Mouse (Mus musculus): Measurements from ENCODE around the gene Aoc1.
A peak's percentile ranks its signal among the peaks of the same experiment; 100 is the strongest.

Aoc1 gene

DNA sequence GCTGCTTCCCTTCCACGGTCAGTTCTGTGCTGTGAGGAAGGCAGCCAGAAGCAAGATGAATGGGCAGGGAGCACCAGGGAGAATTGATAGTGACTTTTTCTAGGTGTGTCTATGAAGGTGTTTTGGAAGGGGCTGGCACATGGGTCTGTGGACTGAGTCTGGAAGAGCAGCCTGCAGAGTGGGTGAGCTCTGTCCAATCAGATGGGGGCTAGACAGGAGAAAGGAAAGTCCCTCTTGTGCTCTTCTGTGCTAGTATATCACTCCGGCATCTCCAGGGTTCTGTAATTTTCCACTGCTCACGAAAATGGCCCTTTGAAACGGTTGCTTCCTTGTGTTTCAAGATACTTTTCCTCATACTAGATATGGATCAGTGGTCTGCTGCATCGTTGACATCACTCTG lies at the start of gene Aoc1:
Gene Aoc1, plus strand, starts transcription at position 301 of the 400 bp plus-strand sequence.
- no peak for DNase-seq (ENCODE audit: low spot score in 2 of 2)

DNA sequence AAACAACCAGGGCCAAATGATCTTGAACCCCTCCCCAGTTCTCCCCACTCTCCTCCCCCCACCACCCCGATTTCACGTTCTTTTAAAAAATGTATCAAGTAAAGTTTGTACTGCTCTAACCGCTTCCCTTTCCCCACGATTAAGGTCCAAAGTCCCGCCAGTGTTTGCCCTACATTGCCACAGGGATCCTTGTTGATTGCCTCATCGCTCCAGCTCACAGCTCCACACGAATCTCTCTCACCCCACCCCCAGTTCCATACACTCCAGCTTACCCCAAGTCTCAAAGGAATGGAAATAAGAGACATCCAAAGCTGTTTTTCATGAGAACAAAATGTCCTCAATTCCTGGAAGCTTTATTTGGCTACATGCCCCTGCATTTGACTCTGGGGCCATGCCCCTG lies 47.7 kb upstream of the Aoc1 start:
- no peak for DNase-seq (ENCODE audit: low spot score in 2 of 2)

DNA sequence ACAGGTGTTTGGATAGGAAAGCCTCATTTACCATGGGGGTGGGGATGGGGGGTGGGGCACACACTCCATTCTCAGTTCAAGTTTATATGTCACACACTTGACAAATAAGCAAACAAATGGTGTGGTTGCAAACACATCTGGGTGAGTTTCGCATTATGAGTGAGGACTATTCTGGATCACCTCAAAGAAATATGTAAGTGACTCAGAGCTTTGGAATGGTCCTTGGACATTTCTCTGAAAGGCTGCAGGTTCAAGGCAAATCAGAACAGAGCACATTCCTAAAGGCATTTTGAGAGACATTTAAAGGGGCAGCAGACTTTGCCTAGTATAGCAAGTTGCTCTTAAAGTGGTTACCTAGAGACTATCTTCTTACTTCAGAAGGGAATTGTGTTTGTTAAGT lies 43.7 kb upstream of the Aoc1 start:
- DNase-seq (ENCODE audit: low spot score in 2 of 2): no peak

DNA sequence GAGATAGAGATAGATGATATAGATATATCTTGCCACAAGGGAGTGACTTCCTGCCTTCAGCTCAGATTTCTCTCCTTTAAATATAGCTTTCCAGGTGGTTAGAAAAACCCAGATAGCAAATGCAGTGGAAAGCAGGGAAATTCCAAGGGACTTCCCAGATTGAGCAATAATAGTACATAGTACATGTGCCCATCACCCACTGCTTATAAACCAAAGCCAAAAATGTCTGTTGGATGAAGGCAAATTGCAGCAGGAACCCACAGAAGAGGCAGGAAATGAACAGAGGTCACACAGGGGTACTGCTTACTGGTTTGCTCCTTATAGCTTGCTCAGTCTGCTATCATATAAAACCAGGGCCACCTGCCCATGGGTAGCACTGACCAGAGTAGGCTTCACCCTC lies 43.0 kb upstream of the Aoc1 start:
- no peak for DNase-seq (ENCODE audit: low spot score in 2 of 2)

DNA sequence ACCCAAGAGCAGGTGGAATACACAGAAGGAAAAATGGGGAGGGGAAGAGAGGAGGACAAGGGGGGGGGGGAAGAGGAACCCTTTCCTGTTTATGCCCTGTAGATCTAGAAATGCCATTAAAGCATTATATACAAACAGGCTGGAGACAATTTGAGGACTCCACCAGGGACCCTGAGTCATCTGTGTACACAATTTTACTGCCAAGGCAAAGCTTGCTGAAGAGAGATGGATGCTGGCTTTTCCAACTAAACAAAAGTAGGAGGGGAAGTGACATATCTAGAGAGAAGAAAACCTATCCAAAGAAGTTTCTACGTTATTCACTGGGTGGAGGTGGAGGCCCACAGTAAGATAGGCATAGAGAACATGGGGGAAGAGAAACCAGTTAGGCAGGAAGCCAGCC lies 42.5 kb upstream of the Aoc1 start:
- DNase-seq (ENCODE audit: low spot score in 2 of 2): no peak

DNA sequence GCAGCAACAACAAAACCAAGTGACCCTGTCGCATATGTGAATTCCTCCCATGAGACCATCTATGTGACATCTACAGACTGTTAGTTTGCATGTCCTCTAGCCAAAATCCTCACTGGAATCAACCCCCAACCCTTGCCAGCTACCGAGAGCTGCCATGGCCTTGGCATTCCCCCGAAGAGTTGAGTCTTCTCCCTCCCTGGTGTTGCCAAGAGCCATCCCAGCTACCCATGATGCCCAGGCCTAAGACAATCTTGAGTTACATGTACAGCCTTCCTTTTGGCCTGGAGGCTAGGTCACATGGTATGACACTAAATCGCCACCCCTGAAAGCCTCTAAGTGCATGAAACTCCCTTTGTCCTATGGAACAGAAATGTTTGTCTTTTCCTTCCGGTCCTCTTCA lies 41.6 kb upstream of the Aoc1 start:
- no peak for DNase-seq (ENCODE audit: low spot score in 2 of 2)

DNA sequence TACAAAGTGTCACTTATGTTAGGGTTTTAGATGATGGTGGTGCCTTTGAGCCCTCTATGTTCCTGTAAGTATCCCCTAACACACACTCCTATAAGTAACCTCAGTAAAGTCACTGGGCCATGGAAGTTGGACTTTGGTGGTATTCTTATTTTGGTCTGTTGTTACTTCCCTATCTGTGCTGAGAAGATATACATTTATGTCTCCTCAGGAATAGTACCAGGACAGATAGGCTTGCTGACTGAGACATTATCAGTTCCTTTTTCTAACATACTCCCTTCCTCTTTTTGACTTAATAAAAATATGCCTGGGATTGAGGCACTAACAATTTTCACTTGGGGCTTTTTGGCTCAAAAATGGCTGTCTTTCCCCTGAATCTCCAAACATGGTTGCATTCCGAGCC lies 40.3 kb upstream of the Aoc1 start:
- no peak for DNase-seq (ENCODE audit: low spot score in 2 of 2)

DNA sequence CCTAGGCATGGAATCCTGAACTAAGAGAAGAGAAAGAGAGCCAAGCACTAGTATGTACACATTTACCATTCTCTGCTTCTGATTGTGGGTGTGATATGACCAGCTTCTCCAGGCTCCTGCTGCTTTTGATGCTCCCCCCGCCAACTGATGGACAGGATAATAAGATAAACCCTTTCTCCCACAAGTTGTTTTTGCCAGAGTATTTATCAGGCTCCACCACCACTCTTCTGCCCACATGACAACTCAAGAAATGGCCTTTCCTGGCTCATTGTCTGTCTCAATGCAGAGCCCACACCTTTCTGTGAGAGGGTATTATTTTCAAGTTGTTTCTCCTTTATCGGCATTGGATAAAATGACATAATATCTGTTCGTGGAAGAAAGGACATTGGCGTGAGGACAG lies 39.2 kb upstream of the Aoc1 start:
- no peak for DNase-seq (ENCODE audit: low spot score in 2 of 2)

DNA sequence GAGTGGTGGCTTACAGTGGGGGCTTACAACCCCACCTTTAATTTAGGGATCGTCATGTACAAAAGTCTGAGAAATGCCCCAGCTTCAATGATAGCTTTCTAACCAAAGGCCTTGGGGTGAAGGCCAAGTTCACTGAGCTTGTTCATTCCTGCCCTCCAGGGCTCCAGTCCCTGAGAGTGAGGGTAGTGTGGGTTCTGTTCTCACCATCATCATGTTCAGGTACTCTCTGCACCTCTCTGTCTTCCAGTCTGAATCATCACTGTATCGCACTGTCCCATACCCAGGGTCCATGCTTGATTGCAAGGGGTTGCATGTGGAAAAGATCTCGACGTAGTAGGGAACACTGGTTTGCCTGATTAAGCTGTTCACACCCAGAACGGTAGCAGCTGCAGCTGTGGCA lies 37.5 kb upstream of the Aoc1 start:
- DNase-seq (ENCODE audit: low spot score in 2 of 2): no peak

DNA sequence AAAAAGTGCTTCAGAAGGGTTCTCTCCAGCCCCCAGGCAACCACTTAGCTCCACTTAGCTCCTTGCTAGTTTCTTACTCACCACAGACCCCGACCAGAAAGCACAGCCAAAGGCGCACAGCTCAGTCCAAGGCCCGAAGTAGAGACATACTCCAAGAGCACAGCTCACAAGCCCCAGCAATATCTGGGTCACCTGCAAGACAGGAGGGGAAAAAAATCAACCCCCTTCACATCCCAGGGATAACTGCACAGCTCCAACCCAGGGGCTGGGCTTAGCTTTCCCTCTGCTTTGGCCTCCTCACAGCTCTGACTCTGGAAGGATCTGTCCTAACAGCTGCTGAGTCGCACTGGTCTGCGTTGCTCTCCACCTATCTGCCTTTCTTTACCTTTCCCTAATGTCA lies 36.5 kb upstream of the Aoc1 start:
- DNase-seq (ENCODE audit: low spot score in 2 of 2): no peak

DNA sequence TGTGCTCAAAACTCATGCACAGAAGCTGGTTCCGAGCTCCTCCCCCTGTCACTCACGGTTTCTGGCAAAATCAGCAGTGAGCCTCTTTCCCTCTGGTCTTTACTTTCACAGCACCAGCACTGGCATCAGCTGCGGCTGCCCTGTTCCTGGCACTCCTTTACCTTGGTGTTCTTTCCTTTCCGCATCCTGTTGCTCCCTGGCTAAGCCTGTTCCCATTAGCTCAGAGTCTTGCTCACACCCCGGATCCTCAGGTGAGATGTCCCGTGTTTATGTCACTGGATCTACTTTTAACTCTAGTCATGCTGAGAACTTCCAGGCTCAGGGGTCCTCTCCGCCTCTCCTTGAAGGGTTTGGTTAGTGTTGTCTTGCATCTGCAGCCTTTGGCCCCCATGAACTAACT lies 35.2 kb upstream of the Aoc1 start:
- no peak for DNase-seq (ENCODE audit: low spot score in 2 of 2)

DNA sequence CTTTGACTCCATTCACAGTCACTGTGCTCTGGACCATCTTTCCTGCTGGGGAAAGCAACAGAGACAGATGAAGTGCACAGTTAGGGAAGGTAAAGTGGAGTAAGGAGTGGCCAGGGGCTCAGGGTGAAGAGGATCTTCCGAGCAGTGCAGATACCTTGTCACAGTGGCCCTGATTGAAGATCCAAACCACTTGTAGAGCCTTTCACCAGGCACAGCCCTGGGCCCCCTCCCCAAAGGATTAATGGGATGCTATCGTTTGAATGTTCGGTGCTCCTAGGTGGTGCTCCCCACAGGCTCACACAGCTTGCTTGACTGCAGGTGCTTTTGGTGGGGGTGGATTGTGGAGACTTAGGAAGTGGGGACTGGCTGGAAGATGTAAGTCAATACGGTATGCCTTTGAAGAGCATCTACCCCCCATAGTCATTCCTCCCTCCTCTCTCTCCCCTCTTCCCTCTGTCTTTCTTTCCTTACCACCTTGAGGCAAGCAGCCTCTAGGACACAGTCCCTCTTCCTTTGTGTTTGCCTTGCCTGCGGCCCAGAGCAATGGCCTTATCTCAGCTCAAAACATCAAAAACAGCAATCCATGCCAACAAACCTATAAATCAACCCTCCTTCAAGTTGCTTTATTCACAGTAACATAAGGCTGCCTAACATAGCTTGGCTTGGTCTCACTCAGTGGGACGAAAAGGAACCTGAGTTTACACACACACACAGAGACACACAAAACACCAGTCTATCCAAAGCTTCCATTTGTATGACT lies 34.2 kb upstream of the Aoc1 start:
- no peak for DNase-seq (ENCODE audit: low spot score in 2 of 2)

DNA sequence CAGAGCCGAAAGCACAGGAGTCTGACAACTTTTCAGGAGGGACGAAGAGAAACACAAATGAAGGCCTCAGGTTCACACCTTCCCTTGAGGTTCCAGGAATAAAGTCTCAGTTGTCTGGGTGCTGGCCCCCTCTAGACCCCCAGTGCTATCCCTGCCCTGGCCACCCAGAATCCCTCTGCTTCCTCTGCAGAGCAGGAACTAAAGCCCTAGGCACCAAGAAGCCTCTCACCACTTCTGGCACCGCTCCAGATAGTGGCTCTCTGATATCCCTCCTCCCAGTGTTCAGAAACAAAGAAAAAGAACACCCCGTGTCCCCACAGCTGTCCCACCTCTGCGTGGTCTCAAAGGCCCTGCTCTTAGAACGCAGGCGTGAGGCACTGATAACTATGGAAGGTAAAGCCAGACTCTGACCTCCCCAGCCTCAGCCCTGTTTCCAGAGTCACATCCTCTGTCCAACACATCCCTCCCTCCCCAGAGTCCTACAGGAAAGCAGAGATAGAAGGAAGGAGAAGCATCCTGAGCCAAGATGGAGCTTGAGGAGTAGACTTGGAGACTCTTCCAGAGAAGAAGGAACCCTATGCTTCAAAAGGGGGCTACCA lies 32.2 kb upstream of the Aoc1 start, which contains the start of gene Tmem176a:
Gene Tmem176a, plus strand, starts transcription at position 549 of the 599 bp plus-strand sequence.
- DNase-seq (ENCODE audit: low spot score in 2 of 2): no peak

DNA sequence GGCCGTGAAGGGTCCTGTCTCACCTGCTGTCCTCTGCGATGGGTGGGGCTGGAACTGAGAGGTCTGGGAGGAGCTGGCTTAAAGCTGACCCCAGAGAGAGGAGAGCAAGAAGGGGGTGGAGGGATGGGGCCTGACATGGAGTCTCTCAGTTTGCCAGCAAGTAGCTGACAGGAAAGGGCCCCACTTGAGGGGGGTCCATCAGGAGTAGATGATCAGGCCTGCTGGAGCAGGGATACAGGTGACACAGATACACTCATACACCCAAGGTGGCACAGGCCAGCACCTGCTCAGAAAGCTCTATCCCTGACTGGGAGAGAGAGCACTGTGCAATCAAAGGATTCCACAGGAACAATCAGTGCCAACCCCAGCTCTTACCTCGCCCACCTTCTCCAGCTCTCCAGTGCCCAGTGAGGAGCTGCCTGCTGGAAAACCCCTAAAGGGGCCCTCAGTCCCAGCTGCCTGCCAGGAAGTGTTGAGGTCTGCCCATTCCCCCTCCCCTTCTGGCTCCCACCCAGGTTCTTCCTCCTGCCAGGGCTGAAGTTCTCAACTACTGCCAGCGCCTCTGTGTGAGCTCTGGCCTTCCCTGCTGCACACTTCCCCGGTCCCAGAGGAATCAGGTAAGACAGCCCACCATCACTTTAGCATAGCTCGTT lies 31.6 kb upstream of the Aoc1 start, which contains the start of gene Tmem176b:
Gene Tmem176b, minus strand, starts transcription at position 524 of the 653 bp plus-strand sequence.
- DNase-seq (ENCODE audit: low spot score in 2 of 2): peak; percentile 45 to 82

DNA sequence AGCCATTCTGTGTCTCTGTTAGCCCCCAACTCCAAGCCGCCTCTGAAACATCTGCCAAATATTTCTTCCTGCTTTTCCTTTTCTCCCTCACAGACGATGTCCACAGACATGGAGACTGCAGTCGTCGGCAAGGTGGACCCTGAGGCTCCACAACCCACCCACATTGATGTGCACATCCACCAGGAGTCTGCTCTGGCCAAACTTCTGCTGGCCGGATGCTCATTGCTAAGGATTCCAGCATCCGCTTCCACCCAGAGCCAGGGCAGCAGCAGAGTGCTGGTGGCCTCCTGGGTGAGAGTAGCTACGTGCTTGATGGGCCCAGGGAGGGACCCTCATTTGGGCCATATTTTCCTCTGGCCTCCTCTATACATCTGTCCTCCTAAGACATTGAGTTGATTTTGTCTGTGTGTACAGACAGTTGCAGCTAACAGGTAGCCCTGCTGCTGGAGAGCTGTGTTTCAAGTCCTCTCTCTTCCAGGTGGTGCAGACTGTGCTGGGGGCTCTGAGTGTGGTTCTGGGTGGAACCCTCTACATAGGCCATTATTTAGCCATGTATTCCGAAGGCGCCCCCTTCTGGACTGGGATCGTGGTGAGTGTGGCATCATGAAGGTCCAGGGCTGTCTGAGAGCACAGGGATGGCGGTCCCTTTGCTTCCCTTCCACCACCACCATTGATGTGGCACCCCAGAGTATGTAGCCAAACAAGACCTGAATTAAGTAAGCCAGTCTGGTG lies 30.4 kb upstream of the Aoc1 start:
- DNase-seq (ENCODE audit: low spot score in 2 of 2): no peak

DNA sequence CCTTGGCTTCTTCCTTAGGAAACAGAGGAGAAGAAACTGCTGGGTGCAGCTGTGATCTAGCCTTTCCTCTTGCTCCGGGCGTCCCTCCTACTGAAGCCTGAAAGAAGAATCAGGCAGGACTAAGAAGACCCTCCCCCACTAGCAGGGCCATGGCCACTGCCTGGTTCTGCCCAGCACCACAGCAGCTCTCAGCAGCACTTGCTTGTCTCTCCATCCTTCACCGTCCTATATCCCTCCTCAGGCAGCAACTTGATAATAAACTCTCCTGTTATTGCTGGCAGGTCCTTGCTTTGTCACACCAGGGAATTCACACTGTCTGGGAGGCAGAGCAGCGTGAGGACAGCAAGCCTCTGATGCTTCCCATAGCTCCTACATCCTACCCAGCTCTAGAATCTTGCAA lies 27.6 kb upstream of the Aoc1 start:
- DNase-seq (ENCODE audit: low spot score in 2 of 2): no peak

DNA sequence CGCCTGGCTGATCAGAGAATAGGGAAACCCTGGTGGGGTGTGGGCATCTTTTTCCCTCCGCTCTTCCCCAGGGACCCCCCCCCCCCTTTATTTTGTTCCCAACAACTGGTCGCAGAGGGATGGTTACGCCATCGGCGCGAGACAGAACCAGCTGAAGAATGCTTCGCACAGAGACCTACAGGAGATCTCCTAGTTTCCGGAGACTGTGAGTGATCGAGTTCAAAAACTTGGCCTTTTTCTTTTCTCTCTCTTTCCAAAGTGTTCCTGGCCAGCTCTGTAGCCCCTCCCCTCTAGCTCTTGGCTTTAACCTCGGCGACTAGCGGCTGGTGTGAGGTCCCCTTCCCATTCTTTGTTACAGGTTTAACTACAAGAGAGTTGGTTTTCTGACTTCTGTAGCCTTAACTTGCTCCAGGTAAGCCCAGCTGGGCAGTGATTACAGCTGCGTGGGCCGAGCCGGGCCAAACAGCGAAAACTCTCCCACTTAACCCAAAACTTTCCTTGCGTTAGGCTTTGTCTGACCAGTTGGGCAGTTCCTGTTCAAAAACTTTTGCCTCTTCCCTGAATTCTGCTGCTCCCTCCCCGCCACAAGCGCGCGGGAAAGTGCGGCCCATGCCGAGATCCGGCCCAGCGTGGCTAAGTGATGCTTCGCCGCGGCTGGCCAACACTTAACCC lies 20.7 kb upstream of the Aoc1 start:
- no peak for DNase-seq (ENCODE audit: low spot score in 2 of 2)

DNA sequence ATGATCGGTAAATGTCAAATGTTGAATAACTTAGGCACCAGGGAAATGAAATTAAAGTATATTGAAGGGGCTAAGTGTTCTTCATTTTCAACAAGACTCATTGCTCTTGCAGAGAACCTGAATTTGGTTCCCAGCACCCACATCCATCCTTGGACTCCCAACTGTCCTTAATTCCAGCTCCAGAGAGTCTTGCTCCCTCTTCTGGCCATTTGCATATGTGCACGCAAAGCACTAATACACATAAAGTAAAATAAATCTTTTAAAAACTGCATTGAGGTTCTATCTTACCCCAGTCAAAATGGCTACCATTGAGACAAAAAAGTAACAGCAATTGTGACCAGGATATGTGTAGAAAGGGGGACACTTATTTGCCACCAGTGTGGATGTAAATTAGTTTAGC lies 18.5 kb upstream of the Aoc1 start:
- no peak for DNase-seq (ENCODE audit: low spot score in 2 of 2)

DNA sequence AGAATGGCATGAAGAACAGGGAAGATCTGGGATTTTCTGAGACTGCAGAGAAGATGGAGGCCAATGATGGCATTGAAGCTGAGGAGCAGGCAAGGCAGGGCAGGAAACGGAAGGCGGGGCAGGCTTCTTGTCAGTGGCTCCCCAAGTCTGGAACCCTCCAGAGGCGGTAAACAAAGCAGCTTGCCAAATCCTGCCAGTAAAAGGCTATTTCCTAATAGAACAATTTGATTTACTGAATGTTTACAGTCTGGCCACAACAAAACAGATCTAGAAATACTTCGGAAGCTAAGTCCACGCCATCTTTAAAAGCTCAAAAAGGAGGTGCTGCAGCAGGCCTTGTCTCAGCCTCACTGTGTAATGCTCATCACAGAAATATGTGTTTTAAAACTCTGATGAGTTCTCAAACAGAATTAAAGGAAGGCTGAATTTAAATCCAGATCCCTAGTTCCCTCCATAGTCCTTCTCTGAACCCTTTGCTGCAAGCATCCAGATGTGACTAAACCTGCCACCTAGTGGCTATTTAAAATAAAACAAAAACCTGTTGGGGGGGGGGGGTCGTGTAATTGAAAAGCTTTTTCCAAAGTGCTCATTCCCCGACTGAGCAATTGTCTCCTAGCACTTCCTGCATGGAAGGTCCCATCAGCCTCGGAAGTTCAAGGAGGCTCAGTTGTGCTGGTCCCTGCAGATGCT lies 14.9 kb upstream of the Aoc1 start:
- no peak for DNase-seq (ENCODE audit: low spot score in 2 of 2)

DNA sequence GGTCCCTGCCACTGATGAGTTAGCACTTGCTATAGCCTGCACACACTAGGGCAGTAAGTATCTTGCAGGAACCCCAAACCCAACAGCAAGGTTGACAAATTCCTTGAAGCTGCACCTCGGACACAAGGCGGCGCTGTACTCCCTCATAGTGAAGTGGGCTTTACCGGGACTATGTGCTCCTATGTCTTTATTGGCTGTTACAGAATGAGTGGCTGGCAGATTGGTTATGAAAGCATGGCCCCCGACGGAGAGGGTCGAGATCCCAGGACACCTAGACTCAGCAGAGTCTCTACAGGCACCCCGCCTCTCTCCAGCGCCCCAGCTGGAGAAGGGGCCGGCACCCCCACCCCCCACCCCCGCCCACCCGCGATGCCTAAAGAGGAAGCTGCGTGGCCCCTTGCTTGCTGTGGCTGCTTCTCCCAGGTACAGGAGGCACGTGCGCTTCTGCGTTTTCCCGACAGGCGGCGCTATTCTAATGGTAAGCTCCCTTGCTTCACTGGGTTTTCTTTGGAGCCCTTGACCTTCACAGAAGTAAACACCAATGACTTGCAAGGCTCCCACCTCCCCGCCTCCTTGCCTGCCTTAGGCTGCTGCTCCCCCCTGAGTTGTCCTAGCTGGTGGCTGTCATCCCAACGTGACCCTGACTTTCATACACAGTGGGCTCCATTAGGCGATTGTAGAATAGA lies 12.4 kb upstream of the Aoc1 start:
- peak in 1 of 2 experiments; percentile 44 for DNase-seq (ENCODE audit: low spot score in 2 of 2)

DNA sequence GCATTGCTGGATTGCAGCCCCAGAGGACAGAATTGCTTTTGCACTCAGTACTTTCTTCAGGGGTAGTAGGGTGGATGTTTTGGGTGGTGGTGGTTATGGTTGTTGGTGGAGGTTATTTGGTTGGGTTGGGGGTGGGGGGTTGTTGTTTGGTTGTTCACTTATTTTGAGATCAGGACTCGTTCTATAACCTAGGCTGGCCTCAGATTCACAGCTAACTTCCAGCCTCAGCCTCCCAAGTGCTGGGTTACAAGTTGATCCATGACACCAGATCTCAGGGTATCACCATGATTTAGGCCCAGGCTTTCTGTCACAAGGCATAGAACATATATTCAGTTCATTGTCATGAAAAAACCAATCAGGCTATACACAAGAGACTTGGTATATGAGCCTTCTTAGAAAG lies 11.8 kb upstream of the Aoc1 start:
- no peak for DNase-seq (ENCODE audit: low spot score in 2 of 2)

Measured in left cerebral cortex, adult 9 months (tissue).